Mouse (Mus musculus) forebrain, embryonic 11.5 days (tissue): Measurements from ENCODE around the gene Vmn1r3. TPM values are rescaled to one million over a fixed set of nuclear protein-coding genes. Genes with fewer than 3 reads are reported as not detected.
A peak's percentile ranks its signal among the peaks of the same experiment; 100 is the strongest.
"Not testable (repeated sequence)": the region's sequence is repeated elsewhere in the genome, so short reads cannot be mapped to it uniquely, and the experiment has no call there.

Experiments
- ATAC-seq: fragments of 200-750 bp; cut with Nextera tagmentation; replicated peaks from 2 replicates; pipeline ENCODE4 v1.8.0; 2017; ENCODE audit warnings: moderate TSS enrichment; ENCODE audit not compliant: low FRiP score
- DNase-seq: peaks from one replicate; pipeline ENCODE4 v3.0.0-alpha.2; 2017; ENCODE audit warnings: low spot score
- H3K27ac ChIP-seq: fragments of 300-500 bp; sonication (generic); 2 replicates; pipeline ENCODE4 v1.5.1; 2014; ENCODE audit warnings: low read depth, low read length
- H3K27me3 ChIP-seq: fragments of 300-500 bp; sonication (generic); 2 replicates; pipeline ENCODE4 v1.6.1; 2014; ENCODE audit warnings: mild to moderate bottlenecking, low read length, mixed read lengths; ENCODE audit not compliant: control insufficient read depth, insufficient read depth
- H3K36me3 ChIP-seq: fragments of 300-500 bp; sonication (generic); 2 replicates; pipeline ENCODE4 v1.6.1; 2014; ENCODE audit warnings: mild to moderate bottlenecking, low read length, moderate library complexity, mixed read lengths; ENCODE audit not compliant: control insufficient read depth, insufficient read depth
- H3K4me1 ChIP-seq: fragments of 300-500 bp; sonication (generic); replicated peaks from 2 replicates; pipeline ENCODE4 v1.6.1; 2014; ENCODE audit warnings: low read length, mixed read lengths; ENCODE audit not compliant: control insufficient read depth, insufficient read depth
- H3K4me2 ChIP-seq: fragments of 300-500 bp; sonication (generic); 2 replicates; pipeline ENCODE4 v1.6.1; 2014; ENCODE audit warnings: low read depth, mild to moderate bottlenecking, low read length, moderate library complexity, mixed read lengths; ENCODE audit not compliant: severe bottlenecking
- H3K4me3 ChIP-seq: fragments of 300-500 bp; sonication (generic); 2 replicates; pipeline ENCODE4 v1.5.1; 2014; ENCODE audit warnings: low read depth, low read length
- H3K9ac ChIP-seq: fragments of 300-500 bp; sonication (generic); 2 replicates; pipeline ENCODE4 v1.6.1; 2014; ENCODE audit warnings: low read length
- H3K9me3 ChIP-seq: fragments of 300-500 bp; sonication (generic); 2 replicates; pipeline ENCODE4 v1.6.1; 2016; ENCODE audit warnings: low read length, mixed read lengths; ENCODE audit not compliant: control insufficient read depth
- WGBS: fragments of 180-500 bp; shearing (Covaris S2); extraction: QIAGEN DNeasy Blood & Tissue Kit; methylation state at CpG from one replicate; pipeline ENCODE4 v1.1.7; 2014; 5-methylcytosine and 5-hydroxymethylcytosine counted together
- polyA plus RNA-seq: library from polyadenylated mRNA; unstranded; fragments of >200 nt; fragmentation: Nextera tagmentation; extraction: Ambion mirVana; gene quantifications from 2 replicates; pipeline ENCODE4 v1.2.1, GENCODE M21; 2014

Vmn1r3 gene
- polyA plus RNA-seq, 1 experiment from 2014 or later, result not detected

DNA sequence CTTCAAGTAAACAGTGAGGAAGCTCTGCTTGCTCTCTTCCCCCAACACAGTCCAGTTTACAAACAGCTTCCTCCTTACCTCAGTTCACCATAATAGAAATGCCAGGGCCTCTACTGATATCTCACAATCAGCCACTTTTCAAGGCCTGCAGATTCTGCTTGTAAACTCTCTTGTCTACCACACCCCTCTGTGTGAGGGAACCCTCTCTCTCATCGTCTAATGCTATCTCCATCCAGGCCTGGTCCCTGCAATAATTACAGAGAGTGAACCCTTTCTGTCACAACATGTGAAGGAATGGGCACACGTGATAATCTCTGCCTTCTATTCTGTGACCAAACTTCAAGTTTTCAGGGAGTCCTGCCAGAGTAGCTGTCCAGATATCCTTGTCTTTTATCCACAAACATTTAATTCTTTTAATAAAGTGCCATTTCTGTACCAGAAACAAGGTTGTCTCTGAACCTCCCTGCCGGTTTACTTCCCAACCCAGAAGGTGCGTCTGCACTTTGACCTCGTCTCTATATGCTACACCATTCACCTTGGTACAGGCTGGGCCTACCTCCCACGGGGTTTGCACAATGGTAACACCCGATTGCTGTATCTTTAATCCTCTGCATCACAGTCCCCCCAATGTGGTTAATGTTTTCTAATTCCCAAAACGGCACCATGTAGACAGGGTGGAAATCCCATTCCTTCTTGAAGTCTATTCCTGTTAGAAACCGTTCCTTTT lies 38.5 kb upstream of the Vmn1r3 start:
- not testable (repeated sequence) for H3K36me3 ChIP-seq, H3K4me2 ChIP-seq, H3K4me1 ChIP-seq, H3K27me3 ChIP-seq, H3K27ac ChIP-seq, H3K9ac ChIP-seq, DNase-seq, H3K4me3 ChIP-seq
- H3K9me3 ChIP-seq, result peaks cover 28% of the 10 kb centered on the region
- 74% methylated on average over 5 of the region's 9 CpGs for WGBS
- 0 out of 2 replicates have a peak, but pooled peaks have one; percentile 6 for ATAC-seq

DNA sequence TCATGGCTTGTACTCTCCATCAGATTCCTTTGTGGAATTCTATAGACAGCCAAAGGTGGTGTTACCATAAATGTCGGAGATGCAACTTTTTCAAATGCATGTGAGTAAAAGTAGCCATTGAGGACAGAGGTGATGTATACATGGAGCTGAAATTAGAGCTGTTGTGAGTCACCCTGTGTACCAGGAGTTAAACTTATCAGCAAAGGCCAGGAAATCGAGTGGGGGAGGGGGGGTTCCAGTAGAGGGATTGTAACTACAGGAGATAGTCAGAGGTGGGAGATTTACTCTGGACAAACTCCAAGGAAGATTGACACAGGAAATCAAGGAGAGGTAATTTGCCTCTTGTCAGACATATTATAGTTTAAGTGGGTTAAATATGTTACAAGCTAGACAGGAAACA lies 31.2 kb upstream of the Vmn1r3 start:
- not testable (repeated sequence) for H3K27ac ChIP-seq, H3K36me3 ChIP-seq, H3K27me3 ChIP-seq, ATAC-seq, DNase-seq, H3K4me3 ChIP-seq, H3K4me1 ChIP-seq, H3K9ac ChIP-seq, H3K9me3 ChIP-seq, H3K4me2 ChIP-seq
- WGBS, result 78% methylated on average over 2 of the region's 2 CpGs

DNA sequence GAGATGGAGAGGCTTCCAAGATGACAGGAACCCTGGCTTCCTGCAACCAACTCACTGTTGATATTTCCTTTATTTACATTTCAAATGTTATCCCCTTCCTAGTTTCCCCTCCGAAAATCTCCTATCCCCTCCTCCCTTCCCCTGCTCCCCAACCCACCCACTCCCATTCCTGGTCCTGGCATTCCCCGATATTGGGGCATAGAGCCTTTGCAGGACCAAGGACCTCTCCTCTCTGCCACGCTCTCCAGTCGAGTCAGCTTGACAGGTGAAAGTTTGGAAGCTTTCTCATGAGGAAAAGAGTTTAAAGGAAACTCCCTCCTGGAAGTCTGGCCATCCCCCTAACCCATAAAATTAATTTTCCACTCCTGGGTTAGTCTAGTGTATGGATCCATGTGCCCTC lies 28.2 kb upstream of the Vmn1r3 start:
- not testable (repeated sequence) for H3K4me1 ChIP-seq, H3K9ac ChIP-seq, H3K9me3 ChIP-seq, H3K4me3 ChIP-seq, H3K27me3 ChIP-seq, ATAC-seq, H3K36me3 ChIP-seq, DNase-seq, H3K4me2 ChIP-seq, H3K27ac ChIP-seq
- 77% methylated on average over 4 of the region's 4 CpGs for WGBS

DNA sequence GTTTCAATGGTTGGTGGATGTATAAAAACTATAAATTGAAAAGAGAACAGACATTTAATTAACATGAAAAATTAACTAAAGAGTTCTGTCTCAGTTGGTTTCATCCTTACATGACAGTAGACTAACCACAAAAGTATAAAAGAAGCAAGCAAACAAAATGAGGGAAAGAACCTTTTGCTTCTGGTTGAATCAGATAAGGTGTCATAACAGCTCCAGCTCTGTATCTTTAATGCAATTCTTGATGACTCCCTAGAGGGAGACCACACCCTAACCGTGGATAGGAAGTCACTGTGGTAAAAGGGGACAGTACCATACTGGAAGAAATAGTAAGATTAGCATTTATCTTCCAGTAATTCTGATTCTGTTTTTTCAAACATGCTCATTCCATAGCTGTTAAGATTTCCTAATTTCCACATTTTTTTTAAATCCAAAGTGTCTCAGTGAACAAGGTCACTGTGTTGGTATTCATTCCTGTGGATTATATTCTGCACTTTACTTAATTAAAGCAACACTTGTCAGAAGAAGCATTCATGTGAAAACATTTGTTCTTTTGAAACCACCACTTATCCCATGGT lies 24.6 kb upstream of the Vmn1r3 start:
- DNase-seq, H3K4me2 ChIP-seq, H3K4me3 ChIP-seq, H3K36me3 ChIP-seq, H3K9me3 ChIP-seq, ATAC-seq, H3K27me3 ChIP-seq, H3K4me1 ChIP-seq, H3K9ac ChIP-seq, H3K27ac ChIP-seq: not testable (repeated sequence)
- 60% methylated on average over 1 of the region's 1 CpGs for WGBS

DNA sequence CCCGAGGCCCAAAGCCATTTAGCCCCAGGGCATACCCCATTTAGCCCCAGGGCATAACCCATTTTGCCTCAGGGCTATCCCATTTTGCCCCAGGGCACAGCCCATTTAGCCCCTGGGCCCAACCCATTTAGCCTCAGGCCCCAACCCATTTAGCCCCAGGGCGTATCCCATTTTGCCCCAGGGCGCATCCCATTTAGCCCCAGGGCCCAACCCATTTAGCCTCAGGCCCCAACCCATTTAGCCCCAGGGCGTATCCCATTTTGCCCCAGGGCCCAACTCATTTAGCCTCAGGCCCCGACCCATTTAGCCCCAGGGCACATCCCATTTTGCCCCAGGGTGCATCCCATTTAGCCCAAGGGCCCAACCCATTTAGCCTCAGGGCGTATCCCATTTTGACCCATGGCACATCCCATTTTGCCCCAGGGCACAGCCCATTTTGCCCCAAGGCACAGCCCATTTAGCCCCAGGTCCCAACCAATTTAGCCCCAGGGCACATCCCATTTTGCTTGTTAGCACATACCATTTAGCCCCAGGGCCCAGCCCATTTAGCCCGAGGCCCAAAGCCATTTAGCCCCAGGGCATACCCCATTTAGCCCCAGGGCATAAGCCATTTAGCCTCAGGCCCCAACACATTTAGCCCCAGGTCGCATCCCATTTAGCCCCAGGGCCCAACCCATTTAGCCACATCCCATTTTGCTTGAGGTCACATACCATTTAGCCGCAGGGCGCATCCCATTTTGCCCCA lies 8.2 kb downstream of the Vmn1r3 start:
- peak; percentile 43 for DNase-seq
- H3K27ac ChIP-seq, H3K4me2 ChIP-seq, H3K9ac ChIP-seq, H3K27me3 ChIP-seq, H3K36me3 ChIP-seq, H3K4me1 ChIP-seq, H3K4me3 ChIP-seq, ATAC-seq: not testable (repeated sequence)
- WGBS, result 87% methylated on average over 10 of the region's 10 CpGs
- H3K9me3 ChIP-seq, result peaks cover 43% of the 10 kb centered on the region

DNA sequence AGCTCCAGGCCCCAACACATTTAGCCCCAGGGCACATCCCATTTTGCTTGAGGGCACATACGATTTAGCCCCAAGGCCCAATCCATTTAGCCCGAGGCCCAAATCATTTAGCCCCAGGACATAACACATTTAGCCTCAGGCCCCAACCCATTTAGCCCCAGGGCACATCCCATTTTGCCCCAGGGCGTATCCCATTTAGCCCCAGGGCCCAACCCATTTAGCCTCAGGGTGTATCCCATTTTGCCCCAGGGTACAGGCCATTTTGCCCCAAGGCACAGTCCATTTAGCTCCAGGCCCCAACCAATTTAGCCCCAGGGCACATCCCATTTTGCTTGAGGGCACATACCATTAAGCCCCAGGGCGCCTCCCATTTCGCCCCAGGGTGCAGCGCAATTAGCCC lies 9.0 kb downstream of the Vmn1r3 start:
- H3K27me3 ChIP-seq, H3K27ac ChIP-seq, H3K4me2 ChIP-seq, H3K4me3 ChIP-seq, ATAC-seq, H3K9ac ChIP-seq, H3K4me1 ChIP-seq, H3K36me3 ChIP-seq: not testable (repeated sequence)
- 88% methylated on average over 6 of the region's 6 CpGs for WGBS
- DNase-seq, result peak; percentile 47
- peaks cover 41% of the 10 kb centered on the region for H3K9me3 ChIP-seq

DNA sequence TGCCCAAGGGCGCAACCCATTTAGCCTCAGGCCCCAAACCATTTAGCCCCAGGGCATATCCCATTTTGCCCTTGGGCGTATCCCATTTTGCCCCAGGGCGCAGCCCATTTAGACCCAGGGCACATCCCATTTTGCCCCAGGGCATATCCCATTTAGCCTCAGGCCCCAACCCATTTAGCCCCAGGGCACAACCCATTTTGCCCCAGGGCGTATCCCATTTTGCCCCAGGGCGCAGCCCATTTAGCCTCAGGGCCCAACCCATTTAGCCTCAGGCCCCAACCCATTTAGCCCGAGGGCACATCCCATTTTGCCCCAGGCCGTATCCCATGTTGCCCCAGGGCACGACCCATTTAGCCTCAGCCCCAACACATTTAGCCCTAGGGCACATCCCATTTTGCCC lies 9.4 kb downstream of the Vmn1r3 start:
- not testable (repeated sequence) for H3K4me2 ChIP-seq, H3K4me1 ChIP-seq, DNase-seq, H3K4me3 ChIP-seq, H3K9ac ChIP-seq, H3K36me3 ChIP-seq, ATAC-seq, H3K27ac ChIP-seq, H3K27me3 ChIP-seq
- peaks cover 37% of the 10 kb centered on the region for H3K9me3 ChIP-seq
- 96% methylated on average over 5 of the region's 8 CpGs for WGBS

DNA sequence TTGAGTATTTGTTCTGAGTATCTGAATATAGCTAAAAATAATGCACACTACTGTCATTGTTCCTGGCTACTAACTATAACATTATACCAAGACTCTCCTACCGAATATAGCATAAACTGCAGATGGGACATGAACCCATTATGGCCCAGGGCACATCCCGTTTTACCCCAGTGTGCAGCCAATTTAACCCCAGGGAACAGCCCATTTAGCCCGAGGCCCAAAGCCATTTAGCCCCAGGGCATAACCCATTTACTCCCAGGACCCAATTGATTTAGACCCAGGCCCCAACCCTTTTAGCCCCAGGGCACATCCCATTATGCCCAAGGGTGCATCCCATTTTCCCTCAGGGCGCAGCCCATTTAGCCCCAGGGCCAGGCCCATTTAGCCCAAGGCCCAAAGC lies 10.6 kb downstream of the Vmn1r3 start:
- not testable (repeated sequence) for H3K4me3 ChIP-seq, H3K4me1 ChIP-seq, H3K36me3 ChIP-seq, H3K9ac ChIP-seq, H3K27me3 ChIP-seq, H3K4me2 ChIP-seq, ATAC-seq, H3K27ac ChIP-seq
- DNase-seq, result peak; percentile 39
- WGBS, result 75% methylated on average over 4 of the region's 4 CpGs
- peaks cover 27% of the 10 kb centered on the region for H3K9me3 ChIP-seq
